Mouse (Mus musculus) midbrain, embryonic 14.5 days (tissue): Measurements from ENCODE around the gene Gfra4. TPM values are rescaled to one million over a fixed set of nuclear protein-coding genes. Genes with fewer than 3 reads are reported as not detected.
A peak's percentile ranks its signal among the peaks of the same experiment; 100 is the strongest.

ENCODE experiments used
- ATAC-seq: fragments of 200-750 bp; cut with Nextera tagmentation; 2 replicates; pipeline ENCODE4 v1.8.0; 2017; ENCODE audit warnings: moderate number of reproducible peaks, moderate library complexity; ENCODE audit not compliant: low FRiP score, low TSS enrichment
- DNase-seq: peaks from one replicate; pipeline ENCODE4 v3.0.0-alpha.2; 2015
- H3K27ac ChIP-seq: fragments of 300-500 bp; sonication (generic); replicated peaks from 2 replicates; pipeline ENCODE4 v1.5.1; 2014; ENCODE audit warnings: mild to moderate bottlenecking, low read depth, low read length, moderate library complexity
- H3K27me3 ChIP-seq: fragments of 300-500 bp; sonication (generic); 2 replicates; pipeline ENCODE4 v1.6.1; 2014; ENCODE audit warnings: low read length, control low read depth, mixed read lengths; ENCODE audit not compliant: control insufficient read depth, insufficient read depth
- H3K36me3 ChIP-seq: fragments of 300-500 bp; sonication (generic); 2 replicates; pipeline ENCODE4 v1.6.1; 2014; ENCODE audit warnings: low read length, control low read depth; ENCODE audit not compliant: control insufficient read depth, insufficient read depth
- H3K4me1 ChIP-seq: fragments of 300-500 bp; sonication (generic); 2 replicates; pipeline ENCODE4 v1.6.1; 2014; ENCODE audit warnings: mild to moderate bottlenecking, antibody characterized with exemption, low read length, control low read depth; ENCODE audit not compliant: control insufficient read depth, insufficient read depth
- H3K4me2 ChIP-seq: fragments of 300-500 bp; sonication (generic); 2 replicates; pipeline ENCODE4 v1.6.1; 2014; ENCODE audit warnings: mild to moderate bottlenecking, low read length, moderate library complexity
- H3K4me3 ChIP-seq: fragments of 300-500 bp; sonication (generic); replicated peaks from 2 replicates; pipeline ENCODE4 v1.5.1; 2014; ENCODE audit warnings: low read depth, low read length
- H3K9ac ChIP-seq: fragments of 300-500 bp; sonication (generic); replicated peaks from 2 replicates; pipeline ENCODE4 v1.6.1; 2014; ENCODE audit warnings: mild to moderate bottlenecking, low read length, moderate library complexity
- H3K9me3 ChIP-seq: fragments of 300-500 bp; sonication (generic); 2 replicates; pipeline ENCODE4 v1.6.1; 2016; ENCODE audit warnings: low read length, control low read depth, mixed read lengths; ENCODE audit not compliant: control insufficient read depth
- WGBS: fragments of 180-500 bp; shearing (Covaris S2); extraction: QIAGEN DNeasy Blood & Tissue Kit; methylation state at CpG from one replicate; pipeline ENCODE4 v1.1.7; 2014; 5-methylcytosine and 5-hydroxymethylcytosine counted together
- polyA plus RNA-seq: library from polyadenylated mRNA; unstranded; fragments of >200 nt; fragmentation: Nextera tagmentation; extraction: Ambion mirVana; gene quantifications from 2 replicates; pipeline ENCODE4 v1.2.1, GENCODE M21; 2014

Gene Gfra4
- 37.8 and 41.7 TPM in 2 replicates for polyA plus RNA-seq

DNA sequence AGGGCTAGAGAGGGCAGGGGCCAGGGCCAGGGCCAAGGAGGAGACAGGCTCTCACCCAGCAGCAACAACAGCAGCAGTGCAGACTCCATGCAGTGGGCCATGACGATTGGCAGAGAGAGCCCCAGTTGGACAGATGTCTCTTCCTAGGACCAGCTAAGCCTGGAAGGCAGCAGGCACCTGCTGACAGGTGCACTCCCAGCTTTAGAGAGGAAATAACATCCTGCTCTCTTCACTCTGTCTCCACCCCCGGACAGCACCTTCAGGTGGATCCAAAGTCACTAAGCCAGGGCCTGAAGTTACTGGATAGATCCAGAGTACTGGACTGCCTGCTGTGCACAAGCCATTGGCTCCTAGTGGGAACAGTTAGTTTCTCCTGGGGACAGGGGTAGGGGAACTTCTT lies at the start of gene Gfra4:
TSS of gene Gfra4 (minus strand) at position 101 of the 400 bp plus-strand sequence.
- WGBS: 73% methylated on average over 2 of the region's 2 CpGs
- no peak for DNase-seq
- Histone ChIP-seq H3K4me2 (peak within 1 kb of the TSS; percentile 67), H3K9ac (peak within 1 kb of the TSS; percentile 62; the same call in 1 of the 2 replicates), H3K36me3 (no peaks in the 10 kb centered on the region), H3K27ac (no peak within 1 kb of the TSS), H3K4me1 (0 out of 2 replicates have a peak, but pooled peaks cover 2% of the 10 kb centered on the region), H3K27me3 (peaks cover 33% of the 10 kb centered on the region), H3K4me3 (peak within 1 kb of the TSS; percentile 50), H3K9me3 (no peaks in the 10 kb centered on the region)
- ATAC-seq: no peak

DNA sequence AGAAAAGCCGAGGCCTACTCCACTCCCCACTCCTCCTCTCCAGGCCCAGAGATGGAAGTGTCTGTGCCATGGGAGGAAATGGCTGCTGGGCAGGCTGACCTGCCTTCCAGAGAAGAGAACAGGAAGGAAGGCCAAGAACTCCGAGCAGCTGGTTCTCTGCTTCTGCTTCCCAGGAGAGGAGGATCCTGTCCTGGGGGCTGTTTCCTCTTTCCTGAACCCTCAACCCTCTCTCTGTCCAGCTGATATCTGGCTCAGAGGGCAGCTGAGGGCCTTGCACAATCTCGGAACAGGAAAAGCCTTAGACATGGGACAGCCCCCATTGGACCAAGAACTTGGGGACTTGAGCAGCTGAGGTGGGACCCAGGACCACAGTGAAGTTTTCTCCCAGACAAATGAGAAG lies 48.0 kb upstream of the Gfra4 start:
- WGBS: 84% methylated on average over 3 of the region's 3 CpGs
- H3K9me3 ChIP-seq: no peaks in the 10 kb centered on the region

DNA sequence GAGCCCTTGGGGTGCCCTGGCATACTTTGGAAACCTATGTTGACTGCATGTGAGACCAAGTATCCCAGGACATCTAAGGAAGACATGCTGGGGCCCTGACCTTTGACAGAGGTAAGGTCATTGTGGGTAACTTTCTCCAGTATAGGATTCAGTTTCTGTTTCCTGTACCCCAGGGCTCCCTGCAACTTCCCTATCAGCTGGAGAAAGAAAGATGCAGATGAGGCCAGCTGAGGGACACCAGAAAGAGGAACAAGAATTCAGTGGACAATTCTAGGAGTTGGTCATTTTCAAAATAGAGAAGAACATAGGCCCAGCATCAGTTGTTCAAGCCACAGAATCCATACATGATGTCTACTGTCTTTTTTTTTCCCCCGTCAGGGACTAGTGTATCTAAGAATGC lies 46.7 kb upstream of the Gfra4 start:
- Histone ChIP-seq H3K27me3 (no peaks in the 10 kb centered on the region), H3K9me3 (no peaks in the 10 kb centered on the region), H3K36me3 (no peaks in the 10 kb centered on the region), H3K9ac (no peak overlapping the region), H3K4me3 (no peak overlapping the region), H3K4me1 (no peaks in the 10 kb centered on the region), H3K4me2 (no peak overlapping the region), H3K27ac (no peak overlapping the region)
- DNase-seq (no peak), ATAC-seq (no peak)
- WGBS: 96% methylated on average over 1 of the region's 1 CpGs

More for the DNA sequence above, 48.0 kb upstream of the Gfra4 start:
- no peak for ATAC-seq
- Histone ChIP-seq H3K4me1 (no peaks in the 10 kb centered on the region), H3K4me2 (no peak overlapping the region), H3K36me3 (no peaks in the 10 kb centered on the region), H3K4me3 (no peak overlapping the region), H3K27me3 (no peaks in the 10 kb centered on the region), H3K27ac (no peak overlapping the region), H3K9ac (no peak overlapping the region)
- no peak for DNase-seq

DNA sequence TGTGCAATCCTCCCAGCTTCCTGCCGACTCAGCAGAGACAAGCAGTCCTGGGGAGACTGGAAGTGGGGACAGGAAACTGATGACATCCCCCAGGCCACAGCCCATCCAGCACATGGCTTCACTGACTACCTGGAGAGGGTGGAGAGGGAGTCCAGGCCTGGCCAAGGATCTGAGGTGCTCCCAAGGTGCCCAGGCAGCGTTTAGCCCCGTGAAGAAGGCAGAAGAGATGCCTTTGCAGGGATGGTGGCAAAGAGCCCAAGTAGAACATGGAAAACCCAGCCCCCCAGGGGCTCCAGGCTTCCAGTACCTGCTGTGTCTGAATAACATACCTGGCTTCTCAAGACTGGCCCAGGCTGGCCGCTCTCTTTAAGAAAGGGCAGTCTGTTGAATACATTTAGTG lies 45.7 kb upstream of the Gfra4 start:
- 78% methylated on average over 4 of the region's 4 CpGs for WGBS
- no peaks in the 10 kb centered on the region for H3K9me3 ChIP-seq
- no peak overlapping the region for H3K4me3 ChIP-seq
- H3K4me1 ChIP-seq: no peaks in the 10 kb centered on the region
- H3K27me3 ChIP-seq: no peaks in the 10 kb centered on the region
- DNase-seq (no peak), ATAC-seq (no peak)
- H3K4me2 ChIP-seq: no peak overlapping the region
- no peak overlapping the region for H3K27ac ChIP-seq
- H3K9ac ChIP-seq: no peak overlapping the region
- no peaks in the 10 kb centered on the region for H3K36me3 ChIP-seq

DNA sequence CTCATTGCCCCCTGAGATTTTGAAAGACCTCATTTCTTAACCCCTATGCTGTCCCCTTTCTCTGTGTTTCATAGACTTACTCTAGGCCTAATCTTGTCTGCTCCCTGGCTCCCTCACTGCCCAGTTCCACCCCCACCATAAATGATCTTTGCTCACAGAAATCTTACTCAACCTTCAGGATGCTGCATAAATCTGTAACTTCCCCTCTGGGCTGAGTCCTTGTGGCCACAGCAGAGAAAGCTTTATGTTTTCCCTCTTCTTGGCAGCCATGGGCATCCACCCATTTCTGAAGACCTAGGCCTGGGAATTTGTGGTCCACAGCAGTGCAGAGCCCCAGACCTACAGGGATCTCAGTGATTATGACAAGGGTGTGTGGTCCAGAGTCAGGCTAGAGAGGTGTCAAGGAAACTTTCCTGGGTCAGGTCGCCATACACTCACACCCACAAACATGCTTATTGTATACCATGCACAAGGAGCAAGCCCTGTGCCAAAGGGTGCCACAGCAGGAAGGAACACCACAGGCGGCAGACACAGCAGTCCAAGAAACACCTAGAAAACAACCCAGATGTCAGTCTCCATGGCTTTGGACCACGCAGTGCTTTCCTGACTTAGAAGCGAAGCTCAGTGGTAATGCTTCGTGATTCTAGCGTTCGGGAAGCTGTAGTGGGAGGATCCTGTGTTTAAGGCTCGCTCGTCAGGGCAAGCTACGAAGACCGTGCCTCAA lies 43.9 kb upstream of the Gfra4 start, which contains the start of gene Siglec1:
TSS of gene Siglec1 (minus strand) at position 99 of the 724 bp plus-strand sequence.
- Histone ChIP-seq H3K27me3 (no peaks in the 10 kb centered on the region), H3K27ac (no peak within 1 kb of the TSS), H3K4me3 (no peak within 1 kb of the TSS), H3K36me3 (no peaks in the 10 kb centered on the region), H3K9me3 (no peaks in the 10 kb centered on the region), H3K9ac (no peak within 1 kb of the TSS), H3K4me1 (no peaks in the 10 kb centered on the region), H3K4me2 (no peak within 1 kb of the TSS)
- no peak for DNase-seq
- 86% methylated on average over 11 of the region's 11 CpGs for WGBS
- no peak for ATAC-seq

DNA sequence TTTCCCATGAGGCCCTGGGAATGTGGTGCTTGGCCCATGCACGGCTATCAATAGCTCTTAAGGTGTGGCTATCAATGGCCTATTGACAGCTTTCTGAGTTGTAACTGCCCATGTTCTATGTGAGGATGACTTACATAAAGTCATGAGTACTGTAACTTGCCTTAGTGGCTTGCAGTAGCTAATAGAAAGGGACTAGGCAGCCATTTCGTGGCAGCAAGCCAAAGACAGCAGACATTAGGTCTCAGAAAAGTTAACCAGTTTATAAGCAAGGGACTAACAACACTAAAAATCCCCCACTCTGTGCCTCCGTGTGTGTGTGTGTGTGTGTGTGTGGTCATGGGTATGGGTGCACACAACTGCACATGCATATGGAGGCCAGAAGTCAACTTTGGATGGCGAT lies 41.3 kb upstream of the Gfra4 start:
- 87% methylated on average over 4 of the region's 4 CpGs for WGBS
- Histone ChIP-seq H3K9me3 (no peaks in the 10 kb centered on the region), H3K9ac (no peak overlapping the region), H3K27ac (no peak overlapping the region), H3K4me2 (no peak overlapping the region), H3K27me3 (no peaks in the 10 kb centered on the region), H3K36me3 (no peaks in the 10 kb centered on the region), H3K4me1 (no peaks in the 10 kb centered on the region), H3K4me3 (no peak overlapping the region)
- ATAC-seq (no peak), DNase-seq (no peak)

DNA sequence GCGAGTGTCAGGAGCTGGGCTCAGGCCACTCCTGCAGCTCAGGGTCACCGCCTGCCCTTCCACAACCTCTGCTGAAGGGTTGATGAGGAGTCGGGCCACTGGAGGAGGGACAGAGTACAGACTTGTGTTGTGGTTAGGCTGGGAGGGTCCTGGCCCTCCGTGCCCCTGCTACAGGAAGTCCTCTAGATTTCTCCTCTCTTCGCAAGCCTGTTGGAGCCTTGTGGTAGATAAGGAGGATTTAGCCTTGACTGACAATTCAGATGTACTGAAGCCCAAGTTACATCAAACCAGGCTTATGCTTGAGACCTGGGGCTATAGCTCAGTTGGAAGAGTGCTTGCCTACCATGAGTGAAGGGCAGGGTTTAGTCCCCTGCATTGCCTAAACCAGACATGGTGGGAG lies 37.6 kb upstream of the Gfra4 start:
- DNase-seq (no peak), ATAC-seq (no peak)
- WGBS: 84% methylated on average over 5 of the region's 5 CpGs
- Histone ChIP-seq H3K4me1 (no peaks in the 10 kb centered on the region), H3K27me3 (no peaks in the 10 kb centered on the region), H3K4me2 (no peak overlapping the region), H3K4me3 (no peak overlapping the region), H3K36me3 (no peaks in the 10 kb centered on the region), H3K9me3 (no peaks in the 10 kb centered on the region), H3K27ac (no peak overlapping the region), H3K9ac (no peak overlapping the region)

DNA sequence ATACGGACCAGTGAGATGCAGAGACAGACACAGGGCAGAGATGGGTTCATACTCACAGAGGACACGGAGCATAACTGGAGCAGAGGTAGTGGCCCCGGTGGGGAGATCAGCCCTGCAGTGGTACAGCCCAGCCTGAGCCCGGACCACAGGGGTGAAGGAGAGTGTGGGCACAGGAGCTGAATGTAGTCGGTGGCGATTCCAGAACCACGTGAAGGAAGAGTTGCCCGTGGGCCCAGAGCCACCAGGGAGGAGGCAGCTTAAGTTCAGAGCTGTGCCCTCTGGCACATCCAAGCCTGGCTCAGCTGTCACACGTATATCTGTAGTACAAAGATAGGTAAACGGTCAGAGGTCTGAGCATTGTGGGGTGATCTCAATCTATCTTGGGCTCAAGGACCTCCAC lies 29.6 kb upstream of the Gfra4 start:
- Histone ChIP-seq H3K9ac (no peak overlapping the region), H3K9me3 (no peaks in the 10 kb centered on the region), H3K27me3 (no peaks in the 10 kb centered on the region), H3K4me2 (no peak overlapping the region), H3K36me3 (no peaks in the 10 kb centered on the region), H3K27ac (no peak overlapping the region), H3K4me1 (no peaks in the 10 kb centered on the region), H3K4me3 (no peak overlapping the region)
- DNase-seq (no peak), ATAC-seq (no peak)
- WGBS: 89% methylated on average over 10 of the region's 10 CpGs

DNA sequence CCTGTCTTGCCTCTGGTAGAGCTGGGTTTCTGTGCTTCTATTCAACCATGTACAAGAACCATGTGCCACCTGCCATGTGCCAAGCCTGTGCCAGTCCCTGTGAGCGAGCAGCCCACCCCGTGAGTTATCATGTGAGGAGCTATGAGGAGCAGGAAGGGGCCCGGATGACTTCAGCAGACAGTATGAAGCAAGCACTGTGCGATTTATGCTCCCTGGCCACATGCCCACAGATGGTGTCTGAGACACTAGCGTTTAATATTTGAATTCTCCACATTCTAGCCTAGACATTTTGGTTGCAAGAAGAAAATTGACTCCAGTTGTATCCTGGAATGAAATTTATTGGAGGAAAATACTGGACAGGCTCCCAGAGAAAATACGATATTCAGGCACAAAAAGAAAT lies 24.6 kb upstream of the Gfra4 start:
- Histone ChIP-seq H3K27ac (no peak overlapping the region), H3K4me3 (no peak overlapping the region), H3K9ac (no peak overlapping the region), H3K9me3 (no peaks in the 10 kb centered on the region), H3K36me3 (no peaks in the 10 kb centered on the region), H3K27me3 (peaks cover 10% of the 10 kb centered on the region; the same call in 1 of the 2 replicates), H3K4me1 (0 out of 2 replicates have a peak, but pooled peaks cover 2% of the 10 kb centered on the region), H3K4me2 (no peak overlapping the region)
- no peak for DNase-seq
- 84% methylated on average over 6 of the region's 6 CpGs for WGBS
- ATAC-seq: no peak
